Mouse (Mus musculus) liver, adult 2 months (tissue): Measurements from ENCODE around the gene Epn1.

Source experiments
- CTCF ChIP-seq: fragments of 200-500 bp; IDR thresholded peaks from 2 replicates; pipeline ENCODE4 v1.5.1; 2011; ENCODE audit warnings: low read depth, low read length, control low read depth
- POLR2A ChIP-seq: fragments of 200-500 bp; IDR thresholded peaks from 2 replicates; pipeline ENCODE4 v1.6.1; 2011; ENCODE audit warnings: low read length, control low read depth; ENCODE audit not compliant: insufficient read depth; ENCODE audit errors: extremely low read depth

DNA sequence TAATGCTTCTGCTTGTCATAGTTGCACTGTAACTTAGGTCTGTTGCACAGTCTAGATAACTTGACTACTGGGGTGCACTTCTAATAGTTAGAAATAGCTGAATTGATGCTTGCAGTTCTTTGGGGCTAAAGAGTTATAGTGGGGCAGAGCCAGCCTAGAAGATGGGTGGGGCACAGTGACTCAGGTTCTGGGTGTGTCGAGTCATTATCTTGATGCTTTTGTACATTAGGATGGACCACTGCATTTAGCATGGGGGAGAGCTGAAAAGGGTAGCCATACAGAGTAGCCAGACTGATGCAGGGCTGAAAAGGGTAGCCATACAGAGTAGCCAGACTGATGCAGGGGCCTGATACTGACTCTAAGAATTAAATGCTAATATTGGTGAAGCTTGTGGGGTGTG lies 6.4 kb upstream of the Epn1 start:
- TF ChIP-seq POLR2A (no peak), CTCF (no peak)
